Mouse (Mus musculus): ENCODE measurements around the gene Dnajb11.

DNA sequence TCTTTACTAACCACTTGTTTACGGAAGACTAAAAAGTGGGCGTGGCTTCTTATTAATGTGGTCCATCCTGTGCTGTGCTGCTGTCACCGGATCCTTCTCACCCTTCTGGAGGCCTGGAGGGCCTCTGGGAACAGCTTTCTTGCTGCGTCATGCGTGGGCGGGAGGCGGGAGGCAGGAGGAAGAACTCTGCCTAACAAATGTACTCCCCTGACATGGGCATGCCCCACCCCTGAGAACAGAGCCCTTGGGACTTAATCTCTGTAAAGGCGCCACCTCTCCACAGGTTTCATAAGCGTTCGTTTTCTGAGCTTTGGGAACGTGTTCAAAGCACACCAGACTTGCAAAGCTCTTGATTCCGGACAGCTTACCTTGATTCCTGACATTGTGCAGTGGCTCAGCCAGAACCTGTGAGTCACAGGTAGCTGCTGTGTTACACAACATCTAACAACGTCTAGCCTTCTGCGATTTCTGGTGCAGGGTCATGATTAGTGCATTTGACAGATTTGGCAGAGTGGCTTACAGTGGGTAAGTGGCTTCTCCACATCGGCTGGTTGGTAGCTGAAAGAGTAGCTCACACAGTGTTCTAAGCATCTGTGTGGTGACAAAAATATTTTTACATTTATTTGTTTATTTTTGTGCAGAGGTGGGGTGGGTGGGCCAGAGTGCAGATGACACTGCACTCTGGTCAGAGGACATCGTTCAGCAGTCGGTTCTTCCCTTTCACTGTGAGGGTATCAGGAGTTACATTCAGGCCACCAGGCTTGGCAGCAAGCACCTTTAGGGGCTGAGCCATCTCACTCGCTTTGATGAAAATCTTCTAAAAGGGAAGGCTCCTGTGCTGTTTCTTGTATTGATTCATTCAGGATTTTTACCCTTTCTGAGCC, 62.6 kb downstream of the Dnajb11 start:
- TF ChIP-seq CTCF (IDR thresholded peaks at IDR 0.05; ENCODE audit: control insufficient read depth, insufficient read depth, low read length) (no peak), POLR2A (IDR thresholded peaks at IDR 0.05; ENCODE audit: borderline replicate concordance, control insufficient read depth, low read depth, low read length) (no peak)

Data from bone marrow, adult 2 months (tissue).